Mouse (Mus musculus) bone marrow macrophage, adult 2 months (primary cell): Measurements from ENCODE around the gene Cmtm6.

Experiments
- CTCF ChIP-seq: IDR thresholded peaks from 2 replicates; pipeline ENCODE4 v1.5.1; 2012; ENCODE audit warnings: low read depth, mild to moderate bottlenecking, low read length, moderate library complexity
- POLR2A ChIP-seq: IDR thresholded peaks from 2 replicates; pipeline ENCODE4 v1.6.1; 2012; ENCODE audit warnings: mild to moderate bottlenecking, low read depth, low read length, borderline replicate concordance

GRCm38 (mm10) chr9:114713481-114713880 is 17.4 kb upstream of the Cmtm6 start:
- no peak for TF ChIP-seq CTCF
- TF ChIP-seq POLR2A: no peak
